Comparison of ENCODE assay signal across 22 mouse cellular contexts in genomic region chr7:89046405-89047217, GRCm38 (mm10).
DNase-seq lines count a peak whose midpoint lies in the region; ATAC-seq lines count a peak whose summit lies in the region.
"Had no signal": no experiment of that assay in that cellular context is flagged by ENCODE, and none has a peak within 500 bp of the region (broad histone marks: within the 10 kb centered on the region; RNA-seq: fewer than 3 reads in every experiment).

No protein-coding gene starts in this region.

- H3K4me2 ChIP-seq in embryonic facial prominence, embryonic 14.5 days (ENCODE audit: low read depth, low read length), result no peak overlapping the region
- no peak overlapping the region for H3K4me2 ChIP-seq in midbrain, embryonic 13.5 days (replicated peaks)
- no peak overlapping the region for H3K4me2 ChIP-seq in midbrain, embryonic 11.5 days
- no peak overlapping the region for H3K4me2 ChIP-seq in forebrain, embryonic 15.5 days (replicated peaks)
- no peak overlapping the region for H3K4me2 ChIP-seq in midbrain, embryonic 15.5 days
- H3K4me2 ChIP-seq: liver, embryonic 15.5 days; lung, embryonic 15.5 days had no signal

- WGBS in embryonic facial prominence, embryonic 14.5 days, result 61% methylated on average over 3 of the region's 3 CpGs
- WGBS in embryonic facial prominence, embryonic 10.5 days, result 81% methylated on average over 3 of the region's 3 CpGs
- WGBS in midbrain, embryonic 13.5 days, result 72% methylated on average over 3 of the region's 3 CpGs
- 91% methylated on average over 3 of the region's 3 CpGs for WGBS in midbrain, embryonic 11.5 days
- 25% methylated on average over 3 of the region's 3 CpGs for WGBS in forebrain, embryonic 15.5 days
- 64% methylated on average over 3 of the region's 3 CpGs for WGBS in midbrain, embryonic 15.5 days

- no peaks in the 10 kb centered on the region for H3K36me3 ChIP-seq in embryonic facial prominence, embryonic 14.5 days (ENCODE audit: control insufficient read depth, insufficient read depth, low read length)
- H3K36me3 ChIP-seq in embryonic facial prominence, embryonic 10.5 days (replicated peaks), result no peaks in the 10 kb centered on the region
- H3K36me3 ChIP-seq in midbrain, embryonic 13.5 days, result no peaks in the 10 kb centered on the region
- no peaks in the 10 kb centered on the region for H3K36me3 ChIP-seq in midbrain, embryonic 11.5 days (ENCODE audit: control insufficient read depth, insufficient read depth, low read length)
- H3K36me3 ChIP-seq in forebrain, embryonic 15.5 days, result no peaks in the 10 kb centered on the region
- no peaks in the 10 kb centered on the region for H3K36me3 ChIP-seq in midbrain, embryonic 15.5 days (replicated peaks)
- H3K36me3 ChIP-seq: liver, embryonic 15.5 days; lung, embryonic 15.5 days had no signal

- DNase-seq in embryonic facial prominence, embryonic 14.5 days (ENCODE audit: low spot score), result peak; percentile 25
- no peak for DNase-seq in embryonic facial prominence, embryonic 10.5 days (ENCODE audit: low spot score)
- no peak for DNase-seq in midbrain, embryonic 11.5 days (ENCODE audit: low spot score, missing footprints)
- DNase-seq in adrenal gland, adult 2 months, result no peak
- no peak for DNase-seq in T-cell, adult 2 months (ENCODE audit: low spot score)
- DNase-seq: adrenal gland, postnatal 25 days; cerebellum, adult 9-11 months; gastrocnemius, postnatal 25 days; heart, adult 2 months; heart, postnatal 36 days; kidney, adult 2 months; left cerebral cortex, postnatal 4 days; liver; lung, postnatal 4 days had no signal

- no peak overlapping the region for H3K27ac ChIP-seq in embryonic facial prominence, embryonic 14.5 days (replicated peaks; ENCODE audit: low read depth, low read length)
- H3K27ac ChIP-seq in embryonic facial prominence, embryonic 10.5 days (replicated peaks), result no peak overlapping the region
- no peak overlapping the region for H3K27ac ChIP-seq in midbrain, embryonic 13.5 days
- H3K27ac ChIP-seq in midbrain, embryonic 11.5 days (ENCODE audit: low read depth, low read length), result no peak overlapping the region
- no peak overlapping the region for H3K27ac ChIP-seq in forebrain, embryonic 15.5 days (replicated peaks)
- no peak overlapping the region for H3K27ac ChIP-seq in midbrain, embryonic 15.5 days
- H3K27ac ChIP-seq: heart, adult 2 months; kidney, postnatal 0 days; liver, embryonic 15.5 days; lung, embryonic 15.5 days; stomach, postnatal 0 days had no signal

- H3K27me3 ChIP-seq in embryonic facial prominence, embryonic 14.5 days (replicated peaks; ENCODE audit: control insufficient read depth, insufficient read depth, low read length), result no peaks in the 10 kb centered on the region
- no peaks in the 10 kb centered on the region for H3K27me3 ChIP-seq in embryonic facial prominence, embryonic 10.5 days (replicated peaks; ENCODE audit: low read depth, poor library complexity, severe bottlenecking)
- no peaks in the 10 kb centered on the region for H3K27me3 ChIP-seq in midbrain, embryonic 13.5 days
- no peaks in the 10 kb centered on the region for H3K27me3 ChIP-seq in midbrain, embryonic 11.5 days (ENCODE audit: control insufficient read depth, insufficient read depth, low read length)
- H3K27me3 ChIP-seq in forebrain, embryonic 15.5 days, result no peaks in the 10 kb centered on the region
- H3K27me3 ChIP-seq in midbrain, embryonic 15.5 days (replicated peaks), result no peaks in the 10 kb centered on the region
- H3K27me3 ChIP-seq: liver, embryonic 15.5 days; lung, embryonic 15.5 days had no signal

- H3K4me1 ChIP-seq in embryonic facial prominence, embryonic 14.5 days (ENCODE audit: control insufficient read depth, insufficient read depth, low read length), result no peaks in the 10 kb centered on the region
- no peaks in the 10 kb centered on the region for H3K4me1 ChIP-seq in embryonic facial prominence, embryonic 10.5 days
- no peaks in the 10 kb centered on the region for H3K4me1 ChIP-seq in midbrain, embryonic 13.5 days (replicated peaks)
- H3K4me1 ChIP-seq in midbrain, embryonic 11.5 days (ENCODE audit: control insufficient read depth, insufficient read depth, low read length), result no peaks in the 10 kb centered on the region
- H3K4me1 ChIP-seq in forebrain, embryonic 15.5 days, result no peaks in the 10 kb centered on the region
- no peaks in the 10 kb centered on the region for H3K4me1 ChIP-seq in midbrain, embryonic 15.5 days
- H3K4me1 ChIP-seq: liver, embryonic 15.5 days; lung, embryonic 15.5 days had no signal

- ATAC-seq in embryonic facial prominence, embryonic 14.5 days (ENCODE audit: low read depth), result no peak
- peak; percentile 66; the same call in 1 of the 2 replicates for ATAC-seq in midbrain, embryonic 13.5 days
- ATAC-seq in midbrain, embryonic 11.5 days (ENCODE audit: low FRiP score), result no peak
- ATAC-seq in forebrain, embryonic 15.5 days (replicated peaks), result peak; percentile 87
- ATAC-seq in midbrain, embryonic 15.5 days (replicated peaks), result 0 out of 2 replicates have a peak, but pooled peaks have one; percentile 62

- no peak overlapping the region for H3K4me3 ChIP-seq in embryonic facial prominence, embryonic 14.5 days (ENCODE audit: low read depth, low read length)
- H3K4me3 ChIP-seq in embryonic facial prominence, embryonic 10.5 days, result no peak overlapping the region
- no peak overlapping the region for H3K4me3 ChIP-seq in midbrain, embryonic 13.5 days (replicated peaks)
- no peak overlapping the region for H3K4me3 ChIP-seq in midbrain, embryonic 11.5 days (ENCODE audit: low read depth, low read length)
- no peak overlapping the region for H3K4me3 ChIP-seq in forebrain, embryonic 15.5 days
- no peak overlapping the region for H3K4me3 ChIP-seq in midbrain, embryonic 15.5 days
- H3K4me3 ChIP-seq: heart, adult 2 months; liver, embryonic 15.5 days; lung, embryonic 15.5 days; myocyte had no signal

- no peak overlapping the region for H3K9ac ChIP-seq in embryonic facial prominence, embryonic 14.5 days (ENCODE audit: low read depth, low read length)
- H3K9ac ChIP-seq in midbrain, embryonic 13.5 days (replicated peaks), result no peak overlapping the region
- no peak overlapping the region for H3K9ac ChIP-seq in midbrain, embryonic 11.5 days (ENCODE audit: low read length)
- H3K9ac ChIP-seq in forebrain, embryonic 15.5 days (replicated peaks), result no peak overlapping the region
- H3K9ac ChIP-seq in midbrain, embryonic 15.5 days, result no peak overlapping the region
- H3K9ac ChIP-seq: liver, embryonic 15.5 days; lung, embryonic 15.5 days had no signal

- no peaks in the 10 kb centered on the region for H3K9me3 ChIP-seq in embryonic facial prominence, embryonic 14.5 days (ENCODE audit: control insufficient read depth, low read length)
- H3K9me3 ChIP-seq in embryonic facial prominence, embryonic 10.5 days, result no peaks in the 10 kb centered on the region
- H3K9me3 ChIP-seq in midbrain, embryonic 13.5 days, result no peaks in the 10 kb centered on the region
- H3K9me3 ChIP-seq in midbrain, embryonic 11.5 days (ENCODE audit: control insufficient read depth, low read length), result no peaks in the 10 kb centered on the region
- H3K9me3 ChIP-seq in forebrain, embryonic 15.5 days, result no peaks in the 10 kb centered on the region
- H3K9me3 ChIP-seq in midbrain, embryonic 15.5 days, result no peaks in the 10 kb centered on the region
- H3K9me3 ChIP-seq: liver, embryonic 15.5 days; lung, embryonic 15.5 days had no signal

Comparison
In these comparisons a context has a peak if more than half of its experiments do, and no peak if none do; other contexts are left out.
1. ATAC-seq: peak in midbrain, embryonic 13.5 days (single experiment), forebrain, embryonic 15.5 days (single experiment) and midbrain, embryonic 15.5 days (single experiment); none in embryonic facial prominence, embryonic 14.5 days (single experiment) and midbrain, embryonic 11.5 days (single experiment).